Mouse (Mus musculus) megakaryocyte, adult 5-6 weeks (primary cell): ENCODE data around the gene Mylk. TPM values are rescaled to one million over a fixed set of nuclear protein-coding genes. Genes with fewer than 3 reads are reported as not detected.

Experiments
- ATAC-seq: 2 replicates; pipeline ENCODE4 v1.8.0; 2016; ENCODE audit warnings: mild to moderate bottlenecking, inconsistent platforms; ENCODE audit not compliant: poor library complexity, severe bottlenecking
- total RNA-seq, 2 experiments: library from RNA; stranded (forward) in 1 of 2; stranded (reverse) in 1 of 2; fragments of 153-499, 151-499 nt in 1 of 2; fragments of 221-1000, 200-1000 nt in 1 of 2; gene quantifications; 2 replicates each; pipeline versions ENCODE4 v1.2.3 to v1.2.4; 2015 to 2017

Mylk gene
- total RNA-seq, 2 experiments from 2014 or later = 1.6 to 2.4 TPM

GRCm38 (mm10) chr16:35013501-35013900 lies 268.5 kb downstream of the Mylk start:
- ATAC-seq = no peak

- ATAC-seq = no peak
These were observed 271.5 kb downstream of the Mylk start for GRCm38 (mm10) chr16:35016491-35016890.

GRCm38 (mm10) chr16:35018470-35018974 lies 273.5 kb downstream of the Mylk start:
- no peak for ATAC-seq

GRCm38 (mm10) chr16:35021903-35022241 lies 276.9 kb downstream of the Mylk start:
- no peak for ATAC-seq

GRCm38 (mm10) chr16:35022242-35023137 lies 277.5 kb downstream of the Mylk start, which contains the start of gene Hacd2:
TSS of gene Hacd2 (plus strand) at chr16:35022428.
- peak; percentile 99 for ATAC-seq

- no peak for ATAC-seq
These were observed 278.2 kb downstream of the Mylk start for GRCm38 (mm10) chr16:35023138-35023735.

- no peak for ATAC-seq
These were observed 279.3 kb downstream of the Mylk start for GRCm38 (mm10) chr16:35024300-35024699.

- ATAC-seq = no peak
These were observed 280.3 kb downstream of the Mylk start for GRCm38 (mm10) chr16:35025347-35025746.

GRCm38 (mm10) chr16:35033241-35033640 lies 288.2 kb downstream of the Mylk start:
- no peak for ATAC-seq

GRCm38 (mm10) chr16:35033809-35034577 lies 289.0 kb downstream of the Mylk start:
- ATAC-seq = no peak

- no peak for ATAC-seq
These were observed 290.0 kb downstream of the Mylk start for GRCm38 (mm10) chr16:35034971-35035370.

GRCm38 (mm10) chr16:35036754-35037153 lies 291.7 kb downstream of the Mylk start:
- no peak for ATAC-seq

- no peak for ATAC-seq
These were observed 293.5 kb downstream of the Mylk start for GRCm38 (mm10) chr16:35038343-35039057.

- ATAC-seq = no peak
These were observed 295.1 kb downstream of the Mylk start for GRCm38 (mm10) chr16:35040154-35040553.

- ATAC-seq = no peak
These were observed 296.0 kb downstream of the Mylk start for GRCm38 (mm10) chr16:35041001-35041400.

GRCm38 (mm10) chr16:35046081-35046775 lies 301.2 kb downstream of the Mylk start:
- ATAC-seq = no peak

- peak; percentile 97 for ATAC-seq
These were observed 302.4 kb downstream of the Mylk start for GRCm38 (mm10) chr16:35047272-35047969.

GRCm38 (mm10) chr16:35051066-35051465 lies 306.1 kb downstream of the Mylk start:
- ATAC-seq = no peak
